Mouse (Mus musculus): ENCODE results near the gene Ifnz.
"Not testable (repeated sequence)": the region's sequence is repeated elsewhere in the genome, so short reads cannot be mapped to it uniquely, and the experiment has no call there.

- not testable (repeated sequence) for TF ChIP-seq POLR2A (IDR thresholded peaks at IDR 0.05; ENCODE audit: borderline replicate concordance, extremely low read depth, low read depth, low read length); CTCF (IDR thresholded peaks at IDR 0.05; ENCODE audit: insufficient read depth, low read length)
Observed at GRCm38 (mm10) chr4:88782335-88782734, 404 bp downstream of the Ifnz start.

All from lung, adult 2 months (tissue).